Mouse (Mus musculus) lung, postnatal 0 days (tissue): ENCODE data around the gene Med27.

Source experiments
- CTCF ChIP-seq: IDR thresholded peaks from 2 replicates; pipeline ENCODE4 v1.5.1; 2016; ENCODE audit warnings: antibody characterized with exemption, mild to moderate bottlenecking
- EP300 ChIP-seq: IDR thresholded peaks from 2 replicates; pipeline ENCODE4 v1.6.1; 2016; ENCODE audit warnings: antibody characterized with exemption, mild to moderate bottlenecking, control low read depth

- TF ChIP-seq CTCF (no peak), EP300 (no peak)
Measured at GRCm38 (mm10) chr2:29407350-29407749, 60.7 kb downstream of the Med27 start.
